In genomic region chr16:96044096-96044495, GRCm38 (mm10) we compare ENCODE assay signal across 8 mouse cellular contexts. TPM values are rescaled to one million over a fixed set of nuclear protein-coding genes. Genes with fewer than 3 reads are reported as not detected.
DNase-seq lines count a peak whose midpoint lies in the region; TF ChIP-seq lines count a peak whose summit lies in the region.

No protein-coding gene starts in this region.

- H3K4me3 ChIP-seq in cortical plate, adult 2 months (ENCODE audit: insufficient read depth, low read length): no peak overlapping the region

- no peaks in the 10 kb centered on the region for H3K4me1 ChIP-seq in cortical plate, adult 2 months (ENCODE audit: control insufficient read depth, insufficient read depth, low read length)

- no peak for TF ChIP-seq POLR2A in cortical plate, adult 2 months (IDR thresholded peaks at IDR 0.05; ENCODE audit: extremely low read depth, insufficient read depth, low read length)

- H3K27ac ChIP-seq in cortical plate, adult 2 months (ENCODE audit: insufficient read depth, low read length): no peak overlapping the region

- peak; percentile 62 for DNase-seq in gastrocnemius, adult 18-20 months (ENCODE audit: low spot score)
- no peak for DNase-seq in gastrocnemius, postnatal 14 days
- DNase-seq in urinary bladder, postnatal 14 days (ENCODE audit: low spot score): peak; percentile 34
- no peak for DNase-seq in urinary bladder, postnatal 10 days (ENCODE audit: low spot score)
- peak; percentile 58 for DNase-seq in kidney, postnatal 14 days
- DNase-seq in retina, postnatal 7 days (ENCODE audit: low read depth, low spot score): peak; percentile 25
- no peak for DNase-seq in right cerebral cortex, adult 18-20 months

- peak; percentile 20; the same call in 1 of the 2 replicates for TF ChIP-seq CTCF in cortical plate, adult 2 months (IDR thresholded peaks at IDR 0.05; ENCODE audit: extremely low read depth, insufficient read depth, low read length)

- intact Hi-C loops in gastrocnemius, postnatal 14 days (cut with DNase I; ENCODE audit: low total_unique reads): loop anchor here (10.0 kb wide), 2 partner anchors 101 to 301 kb away; partner anchors contain the start of gene Wrb

RNA-seq across cellular contexts. Expression of gene Brwd1, which starts 38.2 kb away (rescaled TPM):
- 10 to 100 TPM; 48.7 to 51.2 TPM for total RNA-seq in gastrocnemius, adult 18-20 months (2021)
- total RNA-seq in gastrocnemius, postnatal 14 days (2021): 10 to 100 TPM; 65.9 to 72.2 TPM
- 94.2 and 95.0 TPM in 2 replicates for polyA plus RNA-seq in cortical plate, adult 2 months (2012; rRNA removed)

RNA-seq across cellular contexts. Expression of gene Psmg1, which starts 53.3 kb away (rescaled TPM):
- 10 to 100 TPM; 11.6 to 12.3 TPM for total RNA-seq in gastrocnemius, adult 18-20 months (2021)
- total RNA-seq in gastrocnemius, postnatal 14 days (2021): 10 to 100 TPM; 12.2 to 12.8 TPM
- 22.0 and 23.2 TPM in 2 replicates for polyA plus RNA-seq in cortical plate, adult 2 months (2012; rRNA removed)

Comparison
In these comparisons a context has a peak if more than half of its experiments do, and no peak if none do; other contexts are left out.
1. DNase-seq: peak in gastrocnemius, adult 18-20 months (single experiment), urinary bladder, postnatal 14 days (single experiment), kidney, postnatal 14 days (single experiment) and retina, postnatal 7 days (single experiment); none in gastrocnemius, postnatal 14 days (single experiment), urinary bladder, postnatal 10 days (single experiment) and right cerebral cortex, adult 18-20 months (single experiment).